Mouse (Mus musculus) midbrain, embryonic 16.5 days (tissue): ENCODE results near the gene Ttk. TPM values are rescaled to one million over a fixed set of nuclear protein-coding genes. Genes with fewer than 3 reads are reported as not detected.

Experiments used
- polyA plus RNA-seq: library from polyadenylated mRNA; unstranded; fragments of >200 nt; fragmentation: Nextera tagmentation; extraction: Ambion mirVana; gene quantifications from 2 replicates; pipeline ENCODE4 v1.2.1, GENCODE M21; 2015

Gene Ttk
- polyA plus RNA-seq, 1 experiment from 2014 or later: 3.2 TPM

Other genes with a start within 250 kb of the Ttk start
- 121 and 130 TPM in 2 replicates for gene Elovl4, start 28.4 kb upstream of the Ttk start, polyA plus RNA-seq
- 29.7 and 32.0 TPM in 2 replicates for gene Bckdhb, start 90.5 kb downstream of the Ttk start, polyA plus RNA-seq